Mouse (Mus musculus) hindbrain, embryonic 12.5 days (tissue): ENCODE measurements around the gene Ptges. TPM values are rescaled to one million over a fixed set of nuclear protein-coding genes. Genes with fewer than 3 reads are reported as not detected.

ENCODE experiments used
- ATAC-seq: fragments of 200-750 bp; cut with Nextera tagmentation; 2 replicates; pipeline ENCODE4 v1.8.0; 2017; ENCODE audit warnings: moderate TSS enrichment; ENCODE audit not compliant: low FRiP score
- H3K27ac ChIP-seq: fragments of 300-500 bp; sonication (generic); 2 replicates; pipeline ENCODE4 v1.5.1; 2016; ENCODE audit warnings: mild to moderate bottlenecking
- H3K27me3 ChIP-seq: fragments of 300-500 bp; sonication (generic); 2 replicates; pipeline ENCODE4 v1.6.1; 2016; ENCODE audit warnings: mild to moderate bottlenecking
- H3K36me3 ChIP-seq: fragments of 300-500 bp; sonication (generic); 2 replicates; pipeline ENCODE4 v1.6.1; 2016; ENCODE audit warnings: mild to moderate bottlenecking
- H3K4me1 ChIP-seq: fragments of 300-500 bp; sonication (generic); 2 replicates; pipeline ENCODE4 v1.6.1; 2016
- H3K4me2 ChIP-seq: fragments of 300-500 bp; sonication (generic); replicated peaks from 2 replicates; pipeline ENCODE4 v1.6.1; 2016; ENCODE audit warnings: mild to moderate bottlenecking
- H3K4me3 ChIP-seq: fragments of 300-500 bp; sonication (generic); 2 replicates; pipeline ENCODE4 v1.5.1; 2016; ENCODE audit warnings: mild to moderate bottlenecking
- H3K9ac ChIP-seq: fragments of 300-500 bp; sonication (generic); 2 replicates; pipeline ENCODE4 v1.6.1; 2016; ENCODE audit warnings: mild to moderate bottlenecking, moderate library complexity
- H3K9me3 ChIP-seq: fragments of 300-500 bp; sonication (generic); replicated peaks from 2 replicates; pipeline ENCODE4 v1.6.1; 2016; ENCODE audit warnings: mild to moderate bottlenecking
- WGBS: fragments of 180-500 bp; shearing (Covaris S2); methylation state at CpG from one replicate; pipeline ENCODE4 v1.1.7; 2016; 5-methylcytosine and 5-hydroxymethylcytosine counted together
- polyA plus RNA-seq: library from polyadenylated mRNA; unstranded; fragments of >200 nt; fragmentation: Nextera tagmentation; extraction: Ambion mirVana; gene quantifications from 2 replicates; pipeline ENCODE4 v1.2.1, GENCODE M21; 2016

Gene Ptges
- polyA plus RNA-seq, 1 experiment from 2014 or later: 7.1 TPM

DNA sequence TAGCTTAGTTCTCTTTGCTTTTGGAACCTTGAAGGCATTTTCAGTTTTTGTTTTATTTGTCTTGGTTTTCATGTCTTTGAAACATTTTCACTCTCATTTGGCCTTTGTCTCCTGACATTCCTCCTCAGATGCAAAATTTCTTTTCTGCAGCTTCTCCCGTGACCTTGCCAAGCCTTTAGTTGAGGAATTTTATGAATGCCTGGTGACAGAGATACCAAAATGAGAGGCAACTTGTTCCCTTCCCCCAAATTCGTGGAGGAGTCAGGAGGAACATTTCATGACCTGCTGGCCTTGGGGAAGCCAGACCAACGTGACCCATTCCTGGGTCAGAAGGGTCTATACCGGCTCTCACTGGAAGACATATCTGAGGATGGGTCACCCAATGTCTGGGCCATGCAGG is 23.0 kb downstream of the Ptges start:
- H3K9ac ChIP-seq: no peak overlapping the region
- WGBS: 70% methylated on average over 4 of the region's 4 CpGs
- H3K36me3 ChIP-seq: no peaks in the 10 kb centered on the region
- ATAC-seq: no peak
- no peak overlapping the region for H3K27ac ChIP-seq
- no peaks in the 10 kb centered on the region for H3K9me3 ChIP-seq
- peaks cover 12% of the 10 kb centered on the region for H3K27me3 ChIP-seq
- no peak overlapping the region for H3K4me3 ChIP-seq
- peaks cover 18% of the 10 kb centered on the region for H3K4me1 ChIP-seq
- H3K4me2 ChIP-seq: no peak overlapping the region

DNA sequence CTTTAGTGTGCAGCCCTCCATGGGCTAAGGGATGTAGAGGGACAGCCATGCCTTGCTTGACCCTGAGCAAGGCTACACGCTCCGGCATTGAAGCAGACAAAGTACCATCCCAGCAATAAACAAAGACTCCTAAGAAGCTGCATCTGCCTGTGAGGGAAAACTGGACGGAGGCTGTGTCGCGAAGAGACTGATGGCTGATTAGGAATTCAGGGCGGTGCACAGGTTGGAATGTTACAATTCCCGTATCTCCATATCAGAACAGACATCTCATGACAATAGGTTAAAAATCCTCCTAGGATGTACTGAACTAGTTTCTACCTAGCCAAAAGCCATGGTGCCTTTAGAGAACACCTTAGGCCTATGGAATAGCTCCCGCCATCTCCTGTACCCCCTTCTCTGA is 23.8 kb downstream of the Ptges start:
- no peaks in the 10 kb centered on the region for H3K36me3 ChIP-seq
- 66% methylated on average over 8 of the region's 8 CpGs for WGBS
- no peaks in the 10 kb centered on the region for H3K9me3 ChIP-seq
- ATAC-seq: no peak
- no peak overlapping the region for H3K9ac ChIP-seq
- H3K4me3 ChIP-seq: no peak overlapping the region
- no peak overlapping the region for H3K27ac ChIP-seq
- no peak overlapping the region for H3K4me2 ChIP-seq
- peaks cover 16% of the 10 kb centered on the region for H3K27me3 ChIP-seq
- H3K4me1 ChIP-seq: peaks cover 19% of the 10 kb centered on the region

DNA sequence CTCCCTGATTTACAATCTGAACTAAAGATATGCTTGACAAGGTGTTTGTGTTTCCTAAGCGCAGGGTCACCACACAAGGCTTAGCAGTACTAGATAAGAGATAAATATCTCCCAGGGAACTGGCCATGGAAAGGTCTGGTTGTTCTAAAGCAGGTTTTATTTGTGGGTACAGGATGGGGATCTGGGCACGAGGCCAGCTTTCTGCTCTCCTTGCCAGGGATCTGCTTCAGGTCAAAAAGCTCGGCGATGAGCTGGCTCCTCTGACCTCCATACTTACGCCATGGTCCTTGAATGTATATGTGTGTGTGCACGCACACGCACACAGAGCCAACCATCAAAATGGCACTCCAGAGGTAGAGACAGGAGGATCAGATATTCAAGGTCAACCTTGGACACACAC is 24.7 kb downstream of the Ptges start:
- no peak for ATAC-seq

DNA sequence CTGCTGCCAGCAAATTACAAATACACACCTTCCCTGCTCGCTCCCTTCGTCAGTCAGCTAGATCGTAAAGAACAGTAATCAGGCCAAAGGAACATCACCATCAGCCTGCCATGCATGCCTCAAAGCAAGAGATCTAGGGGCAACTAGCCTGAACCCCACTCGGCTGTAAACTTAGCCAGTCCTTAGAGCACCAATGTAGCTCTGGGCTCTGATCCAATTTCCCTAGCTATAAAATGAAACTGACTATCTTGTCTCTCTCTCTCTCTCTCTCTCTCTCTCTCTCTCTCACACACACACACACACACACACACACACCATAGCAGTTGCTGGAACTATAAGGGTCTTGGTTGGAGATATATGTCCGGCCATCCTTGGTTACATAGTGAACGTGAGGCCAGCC is 25.4 kb downstream of the Ptges start:
- 91% methylated on average over 6 of the region's 6 CpGs for WGBS
- Histone ChIP-seq H3K27me3 (peaks cover 16% of the 10 kb centered on the region), H3K4me2 (no peak overlapping the region), H3K4me3 (no peak overlapping the region), H3K36me3 (no peaks in the 10 kb centered on the region), H3K27ac (no peak overlapping the region), H3K9ac (no peak overlapping the region), H3K9me3 (no peaks in the 10 kb centered on the region), H3K4me1 (peaks cover 19% of the 10 kb centered on the region)
- no peak for ATAC-seq

More for the DNA sequence above, 24.7 kb downstream of the Ptges start:
- Histone ChIP-seq H3K4me3 (no peak overlapping the region), H3K9me3 (no peaks in the 10 kb centered on the region), H3K36me3 (no peaks in the 10 kb centered on the region), H3K27ac (no peak overlapping the region), H3K9ac (no peak overlapping the region), H3K4me2 (no peak overlapping the region), H3K4me1 (peaks cover 19% of the 10 kb centered on the region), H3K27me3 (peaks cover 16% of the 10 kb centered on the region)
- WGBS: 93% methylated on average over 7 of the region's 7 CpGs

DNA sequence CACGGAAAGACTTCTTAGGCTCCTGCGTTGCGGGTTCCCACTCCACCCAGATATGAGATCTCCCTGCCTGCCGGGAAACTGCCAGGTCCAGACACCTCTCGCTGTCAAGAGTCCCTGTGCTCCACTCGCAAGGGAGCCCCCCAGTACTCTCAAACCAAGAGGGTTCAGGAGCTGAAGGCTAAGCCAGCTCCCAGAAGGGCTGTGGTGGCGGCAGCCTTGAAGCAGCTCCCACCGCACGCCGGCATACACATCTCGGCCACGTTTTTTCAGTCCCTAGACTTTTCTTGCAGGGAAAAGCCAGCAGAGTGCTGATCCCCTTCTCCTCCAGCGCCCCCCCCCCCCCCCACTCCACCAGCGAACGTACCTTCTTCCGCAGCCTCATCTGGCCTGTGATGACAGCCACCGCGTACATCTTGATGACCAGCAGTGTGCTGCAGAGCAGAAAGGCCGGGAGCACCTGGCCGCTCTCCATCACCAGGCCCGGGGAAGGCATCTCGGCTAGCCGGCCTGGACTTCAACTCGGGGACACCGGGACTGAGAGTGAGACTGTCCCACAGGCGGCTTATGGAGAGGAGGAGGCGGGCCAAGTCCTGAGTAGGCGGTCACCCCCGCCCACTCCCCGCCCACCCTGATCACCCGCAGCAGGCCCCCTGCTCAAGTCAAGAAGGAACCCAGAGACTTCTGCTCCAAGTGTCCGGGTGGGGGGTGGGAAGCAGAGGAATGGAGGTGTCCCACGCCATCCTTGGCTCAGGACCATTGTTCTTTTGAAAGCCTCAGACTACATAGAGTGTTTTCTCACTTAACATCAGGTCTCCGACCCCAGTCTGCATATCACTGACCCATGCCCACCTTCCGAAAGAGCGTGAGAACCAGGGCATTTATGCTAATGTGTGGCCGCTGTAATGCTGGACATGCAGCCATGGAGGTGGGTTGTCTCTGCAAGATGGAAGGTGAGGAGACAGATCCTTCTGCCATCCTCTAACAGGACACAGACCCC is 26.6 kb downstream of the Ptges start:
- Histone ChIP-seq H3K27ac (no peak overlapping the region), H3K4me1 (peaks cover 19% of the 10 kb centered on the region), H3K4me2 (peak overlapping the region; percentile 72), H3K36me3 (no peaks in the 10 kb centered on the region), H3K9ac (peak overlapping the region; percentile 62), H3K4me3 (peak overlapping the region; percentile 36), H3K9me3 (no peaks in the 10 kb centered on the region), H3K27me3 (peaks cover 16% of the 10 kb centered on the region)
- ATAC-seq: peak; percentile 56; the same call in 1 of the 2 replicates
- WGBS: 9% methylated on average over 34 of the region's 37 CpGs

DNA sequence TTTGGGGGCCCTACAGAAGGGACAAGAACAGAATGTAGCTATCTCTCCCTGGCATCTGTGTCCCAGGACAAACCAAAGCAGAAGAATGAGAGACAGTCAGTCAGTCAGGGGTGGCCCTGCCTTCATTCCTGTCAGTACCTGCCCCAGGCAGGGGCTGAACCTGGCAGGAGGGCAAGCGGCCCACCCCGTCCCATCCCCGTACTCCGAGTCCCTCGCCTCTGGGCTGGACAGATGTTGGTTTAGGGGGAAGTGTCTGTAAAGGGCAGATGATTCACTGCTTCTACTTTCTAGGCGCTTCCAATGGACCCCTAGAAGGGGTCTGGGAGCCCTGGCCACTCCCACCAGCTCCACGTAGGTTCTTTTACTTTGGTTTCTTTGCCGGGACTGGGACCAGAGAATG is 27.4 kb downstream of the Ptges start:
- no peaks in the 10 kb centered on the region for H3K36me3 ChIP-seq
- H3K4me1 ChIP-seq: peaks cover 21% of the 10 kb centered on the region
- no peak overlapping the region for H3K27ac ChIP-seq
- 32% methylated on average over 8 of the region's 8 CpGs for WGBS
- H3K4me3 ChIP-seq: peak overlapping the region; percentile 36
- H3K9ac ChIP-seq: peak overlapping the region; percentile 62; the same call in 1 of the 2 replicates
- peaks cover 16% of the 10 kb centered on the region for H3K27me3 ChIP-seq
- no peaks in the 10 kb centered on the region for H3K9me3 ChIP-seq
- peak overlapping the region; percentile 72 for H3K4me2 ChIP-seq
- no peak for ATAC-seq

DNA sequence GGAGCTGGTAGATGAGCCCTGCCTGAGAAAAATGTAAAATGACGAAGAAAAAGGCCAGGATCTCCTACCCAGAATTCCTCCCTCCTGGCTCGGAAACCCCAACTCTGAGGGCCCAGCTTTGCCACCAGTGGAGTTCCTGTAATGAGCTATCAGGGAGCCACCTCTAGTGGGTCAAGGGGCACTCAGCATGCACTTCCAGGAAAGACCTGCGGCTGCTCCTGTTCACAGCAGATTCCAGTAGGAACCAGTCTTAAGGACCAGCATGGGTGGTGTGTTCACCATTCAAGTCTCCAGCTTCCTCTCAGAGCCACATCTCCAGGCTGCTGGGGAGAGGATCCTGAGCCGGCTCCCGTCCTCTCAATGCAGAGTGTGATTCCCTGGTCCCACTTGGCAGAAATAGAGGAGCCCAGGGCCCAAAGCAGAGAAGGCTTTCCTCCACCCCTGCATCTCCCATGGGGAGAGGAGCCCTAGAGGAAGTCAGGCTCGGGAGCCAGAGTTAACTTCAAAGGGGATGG is 28.0 kb downstream of the Ptges start:
- Histone ChIP-seq H3K36me3 (no peaks in the 10 kb centered on the region), H3K9me3 (no peaks in the 10 kb centered on the region), H3K27ac (no peak overlapping the region), H3K4me2 (peak overlapping the region; percentile 72), H3K4me1 (peaks cover 23% of the 10 kb centered on the region), H3K4me3 (no peak overlapping the region), H3K27me3 (peaks cover 16% of the 10 kb centered on the region), H3K9ac (peak overlapping the region; percentile 62; the same call in 1 of the 2 replicates)
- WGBS: 53% methylated on average over 6 of the region's 6 CpGs
- ATAC-seq: no peak

DNA sequence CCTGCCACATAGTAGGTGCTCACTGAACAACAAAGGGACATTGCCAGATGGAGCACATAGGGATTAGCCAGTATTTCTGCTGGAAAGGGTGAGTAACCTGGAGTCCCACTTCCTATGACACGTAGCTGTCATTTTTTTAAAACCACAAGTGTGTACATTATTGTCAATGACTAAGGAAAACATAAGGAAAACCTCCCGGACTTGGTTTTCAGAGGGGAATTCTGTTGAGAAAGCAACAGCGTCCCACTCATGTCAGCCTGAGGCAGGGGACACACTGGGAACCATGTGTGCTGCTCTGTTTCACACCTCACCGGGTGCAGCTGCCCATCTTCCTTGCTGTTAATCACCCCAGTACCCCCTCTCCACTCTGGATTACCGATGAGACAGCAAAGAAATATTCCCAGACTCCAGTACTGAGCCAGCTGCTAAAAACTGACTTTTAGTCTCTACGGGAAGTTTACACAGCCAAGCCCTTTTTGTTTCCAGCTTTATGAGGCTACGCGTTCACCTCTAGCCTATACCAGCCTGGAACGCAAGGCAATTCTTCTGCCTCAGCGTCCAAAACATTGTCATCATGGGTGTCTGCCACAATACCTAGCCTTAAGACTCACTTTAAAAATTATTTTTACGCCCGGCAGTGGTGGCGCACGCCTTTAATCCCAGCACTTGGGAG is 30.1 kb downstream of the Ptges start:
- Histone ChIP-seq H3K27me3 (peaks cover 16% of the 10 kb centered on the region), H3K4me3 (no peak overlapping the region), H3K27ac (no peak overlapping the region), H3K36me3 (no peaks in the 10 kb centered on the region), H3K9me3 (no peaks in the 10 kb centered on the region), H3K9ac (no peak overlapping the region), H3K4me1 (peaks cover 23% of the 10 kb centered on the region), H3K4me2 (no peak overlapping the region)
- ATAC-seq: no peak
- 86% methylated on average over 14 of the region's 14 CpGs for WGBS

DNA sequence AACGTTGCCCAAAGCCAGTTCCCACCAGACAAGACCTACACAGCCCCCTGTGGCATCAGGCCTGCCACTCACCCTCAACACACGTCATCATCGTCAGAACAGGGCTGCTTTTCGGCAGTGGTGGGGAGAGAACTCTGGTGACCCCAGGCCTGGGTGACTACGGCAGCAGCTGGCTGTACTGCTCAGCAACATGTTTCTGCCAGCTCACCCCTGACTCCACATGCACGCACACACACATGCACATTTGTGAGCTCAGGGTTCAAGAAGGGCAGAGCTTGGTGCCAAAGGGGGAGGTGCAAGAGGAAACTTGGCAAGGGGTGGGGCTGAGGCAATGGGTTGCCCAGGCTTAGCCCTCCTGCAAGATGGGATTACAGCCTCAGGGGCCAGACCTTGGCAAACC is 32.4 kb downstream of the Ptges start:
- no peaks in the 10 kb centered on the region for H3K9me3 ChIP-seq
- H3K4me2 ChIP-seq: no peak overlapping the region
- peaks cover 10% of the 10 kb centered on the region for H3K27me3 ChIP-seq
- no peak for ATAC-seq
- H3K4me3 ChIP-seq: no peak overlapping the region
- H3K27ac ChIP-seq: no peak overlapping the region
- peaks cover 10% of the 10 kb centered on the region for H3K4me1 ChIP-seq
- H3K36me3 ChIP-seq: no peaks in the 10 kb centered on the region
- 46% methylated on average over 6 of the region's 6 CpGs for WGBS
- H3K9ac ChIP-seq: no peak overlapping the region

DNA sequence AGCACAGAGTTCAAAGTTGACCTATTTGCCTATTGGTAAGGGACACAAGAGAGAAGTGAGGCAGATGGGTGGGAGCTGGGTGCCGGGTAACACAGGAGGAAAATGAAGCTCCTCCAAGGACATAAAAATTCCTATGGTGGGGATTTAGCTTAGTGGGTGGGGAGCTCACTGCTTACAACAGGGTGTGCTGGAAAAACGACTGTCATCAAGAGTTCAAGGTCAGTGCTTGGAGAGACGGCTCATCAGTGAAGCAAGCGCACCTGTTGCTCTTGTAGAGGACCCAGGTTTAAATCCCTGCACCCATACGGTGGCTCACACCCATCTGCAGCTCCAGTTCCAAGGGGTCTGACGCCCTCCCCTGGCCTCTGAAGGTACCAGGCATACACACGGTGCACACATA is 35.7 kb downstream of the Ptges start:
- H3K4me1 ChIP-seq: peaks cover 4% of the 10 kb centered on the region
- no peaks in the 10 kb centered on the region for H3K9me3 ChIP-seq
- no peak overlapping the region for H3K27ac ChIP-seq
- no peak overlapping the region for H3K4me3 ChIP-seq
- H3K9ac ChIP-seq: no peak overlapping the region
- H3K4me2 ChIP-seq: no peak overlapping the region
- H3K36me3 ChIP-seq: no peaks in the 10 kb centered on the region
- H3K27me3 ChIP-seq: no peaks in the 10 kb centered on the region; the same call in 1 of the 2 replicates
- ATAC-seq: no peak
- 91% methylated on average over 7 of the region's 7 CpGs for WGBS

DNA sequence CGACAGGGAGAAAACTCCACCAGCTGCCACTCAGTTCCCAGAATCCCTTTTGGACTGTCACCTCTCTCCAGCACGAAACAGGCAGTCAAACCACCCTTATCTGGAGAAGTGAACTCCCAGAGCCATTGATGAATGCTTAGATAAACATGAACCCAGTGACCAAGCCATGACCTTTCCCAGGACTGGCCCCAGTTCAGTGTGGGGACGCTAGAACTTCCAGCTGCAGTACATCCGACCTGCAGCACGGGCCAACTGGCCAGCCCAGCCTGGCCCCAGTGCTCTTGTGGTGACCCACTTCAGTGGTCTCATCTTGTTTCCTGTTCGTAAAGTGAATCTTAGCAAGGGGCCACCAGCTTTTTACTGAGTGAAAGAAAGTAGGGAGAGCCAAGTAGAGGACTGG is 36.3 kb downstream of the Ptges start:
- WGBS: 23% methylated on average over 6 of the region's 6 CpGs
- H3K4me1 ChIP-seq: peaks cover 4% of the 10 kb centered on the region
- ATAC-seq: no peak

DNA sequence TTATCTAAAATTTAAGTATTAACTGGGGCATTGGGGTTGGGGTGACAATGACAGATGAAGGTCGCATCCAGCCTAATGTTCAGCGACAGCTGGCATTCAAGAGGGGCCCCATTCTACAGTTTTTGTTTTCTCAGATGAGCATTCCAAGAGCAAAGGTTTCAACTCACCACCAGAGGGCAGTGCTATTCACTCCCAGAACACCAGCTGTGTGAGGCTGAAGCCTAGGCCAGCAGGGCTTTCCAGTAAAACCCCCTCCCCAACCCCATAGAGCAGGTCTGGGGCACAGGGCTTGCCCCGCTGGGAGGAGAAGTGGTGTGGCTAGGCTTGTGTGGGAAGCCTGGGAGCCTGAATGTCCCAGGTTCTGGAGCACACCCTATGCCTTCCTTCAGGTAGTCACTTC is 38.7 kb downstream of the Ptges start:
- 5% methylated on average over 3 of the region's 3 CpGs for WGBS
- H3K27me3 ChIP-seq: no peaks in the 10 kb centered on the region; the same call in 1 of the 2 replicates
- no peak overlapping the region for H3K4me3 ChIP-seq
- no peak overlapping the region for H3K9ac ChIP-seq
- no peaks in the 10 kb centered on the region for H3K9me3 ChIP-seq
- H3K4me2 ChIP-seq: no peak overlapping the region
- H3K4me1 ChIP-seq: no peaks in the 10 kb centered on the region; the same call in 1 of the 2 replicates
- no peak for ATAC-seq
- H3K36me3 ChIP-seq: no peaks in the 10 kb centered on the region
- H3K27ac ChIP-seq: no peak overlapping the region

More for the DNA sequence above, 36.3 kb downstream of the Ptges start:
- Histone ChIP-seq H3K27ac (no peak overlapping the region), H3K4me2 (no peak overlapping the region), H3K9me3 (no peaks in the 10 kb centered on the region), H3K4me3 (no peak overlapping the region), H3K27me3 (no peaks in the 10 kb centered on the region; the same call in 1 of the 2 replicates), H3K9ac (no peak overlapping the region), H3K36me3 (no peaks in the 10 kb centered on the region)
